Mouse (Mus musculus): ENCODE results near the gene Polr2b. TPM values are rescaled to one million over a fixed set of nuclear protein-coding genes. Genes with fewer than 3 reads are reported as not detected.

Gene Polr2b
- polyA plus RNA-seq, 1 experiment from 2014 or later, result 73.2 TPM

DNA sequence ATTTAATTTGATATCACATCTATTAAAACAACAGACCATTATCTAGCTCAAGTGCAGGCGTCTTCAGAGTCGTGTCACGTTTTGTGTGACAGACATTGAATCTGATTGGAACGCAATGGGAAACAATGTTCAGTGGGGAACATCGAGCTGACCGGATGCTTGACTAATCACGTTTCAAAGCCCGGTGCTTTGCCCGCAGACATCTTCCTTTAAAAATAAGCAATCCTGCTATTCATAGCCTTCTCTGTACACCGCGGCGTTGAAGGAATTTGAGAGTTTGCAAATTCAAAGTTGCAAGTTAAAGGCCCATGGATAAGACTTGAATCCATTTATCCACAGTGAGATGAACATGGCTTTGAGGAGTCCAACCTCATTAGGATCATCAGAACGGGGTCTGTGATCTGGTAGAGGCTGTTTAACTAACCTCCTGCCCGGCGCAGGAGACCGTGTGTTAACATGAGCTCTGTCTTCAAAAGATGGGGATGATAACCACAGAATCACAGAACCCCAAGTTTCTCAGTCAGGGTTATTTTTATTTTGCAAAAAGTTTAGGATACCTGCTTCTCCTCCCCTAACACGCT, 70.5 kb downstream of the Polr2b start:
- DNase-seq (no peak), ATAC-seq (ENCODE audit: insufficient read depth) (no peak)
- Histone ChIP-seq H3K36me3 (ENCODE audit: insufficient read depth) (no peaks in the 10 kb centered on the region), H3K4me1 (ENCODE audit: insufficient read depth) (peaks cover 7% of the 10 kb centered on the region), H3K4me3 (ENCODE audit: low read depth, low read length) (no peak overlapping the region), H3K27ac (ENCODE audit: low read depth) (no peak overlapping the region), H3K9me3 (ENCODE audit: low read depth, low read length) (no peaks in the 10 kb centered on the region), H3K27me3 (ENCODE audit: insufficient read depth, low read length) (no peaks in the 10 kb centered on the region), H3K4me2 (no peak overlapping the region), H3K9ac (no peak overlapping the region)
- TF ChIP-seq CTCF (IDR thresholded peaks at IDR 0.05; ENCODE audit: low read depth), result no peak
- WGBS, result 68% methylated on average over 17 of the region's 17 CpGs

DNA sequence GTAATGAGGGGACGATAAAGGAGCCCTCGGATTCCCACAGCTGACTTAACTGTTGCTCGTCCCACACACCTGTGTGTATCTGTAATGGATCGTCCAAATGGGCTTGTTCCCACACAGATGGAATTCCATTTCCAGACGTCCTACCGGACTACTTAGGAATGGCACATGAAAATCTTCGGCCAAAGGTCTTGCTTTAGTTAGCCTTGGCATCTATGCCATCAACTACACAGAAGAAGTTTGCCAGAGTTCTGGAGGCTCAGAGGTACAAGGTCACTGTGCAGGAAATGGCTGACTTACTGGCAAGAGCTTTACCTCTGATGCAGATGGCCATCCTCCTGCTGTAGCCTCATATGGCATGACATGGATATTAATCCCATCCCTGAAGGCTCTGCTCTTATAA, 71.3 kb downstream of the Polr2b start:
- Histone ChIP-seq H3K4me2 (no peak overlapping the region), H3K27ac (ENCODE audit: low read depth) (no peak overlapping the region), H3K27me3 (ENCODE audit: insufficient read depth, low read length) (no peaks in the 10 kb centered on the region), H3K4me1 (ENCODE audit: insufficient read depth) (peaks cover 7% of the 10 kb centered on the region), H3K9ac (no peak overlapping the region), H3K9me3 (ENCODE audit: low read depth, low read length) (no peaks in the 10 kb centered on the region), H3K36me3 (ENCODE audit: insufficient read depth) (no peaks in the 10 kb centered on the region), H3K4me3 (ENCODE audit: low read depth, low read length) (no peak overlapping the region)
- WGBS, result 83% methylated on average over 7 of the region's 7 CpGs
- TF ChIP-seq CTCF (IDR thresholded peaks at IDR 0.05; ENCODE audit: low read depth), result no peak
- ATAC-seq (ENCODE audit: insufficient read depth) (no peak), DNase-seq (no peak)

DNA sequence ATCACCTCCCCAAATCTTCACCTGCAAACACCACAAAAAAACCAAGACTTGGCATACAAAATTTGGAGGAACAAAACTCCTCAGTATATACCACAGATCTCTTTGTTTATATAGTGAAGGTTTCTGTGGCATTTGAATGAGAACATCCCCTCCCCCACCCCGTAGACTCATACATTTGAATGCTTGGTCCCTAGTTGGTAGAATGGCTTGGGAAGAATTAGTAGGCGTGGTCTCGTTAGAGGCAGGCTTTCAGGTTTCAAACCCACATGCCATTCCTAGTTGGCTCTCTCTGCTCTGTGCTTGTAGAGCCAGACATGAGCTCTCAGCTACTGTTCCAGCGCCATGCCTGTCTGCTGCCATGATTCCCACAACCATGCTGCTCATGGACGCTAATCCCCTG, 71.7 kb downstream of the Polr2b start:
- H3K27me3 ChIP-seq (ENCODE audit: insufficient read depth, low read length), result no peaks in the 10 kb centered on the region
- no peak for DNase-seq
- no peak for ATAC-seq (ENCODE audit: insufficient read depth)
- peaks cover 7% of the 10 kb centered on the region for H3K4me1 ChIP-seq (ENCODE audit: insufficient read depth)
- no peaks in the 10 kb centered on the region for H3K9me3 ChIP-seq (ENCODE audit: low read depth, low read length)
- H3K27ac ChIP-seq (ENCODE audit: low read depth), result no peak overlapping the region
- no peak overlapping the region for H3K4me2 ChIP-seq
- 82% methylated on average over 5 of the region's 5 CpGs for WGBS
- no peak for TF ChIP-seq CTCF (IDR thresholded peaks at IDR 0.05; ENCODE audit: low read depth)
- H3K4me3 ChIP-seq (ENCODE audit: low read depth, low read length), result no peak overlapping the region
- H3K36me3 ChIP-seq (ENCODE audit: insufficient read depth), result no peaks in the 10 kb centered on the region
- H3K9ac ChIP-seq, result no peak overlapping the region

DNA sequence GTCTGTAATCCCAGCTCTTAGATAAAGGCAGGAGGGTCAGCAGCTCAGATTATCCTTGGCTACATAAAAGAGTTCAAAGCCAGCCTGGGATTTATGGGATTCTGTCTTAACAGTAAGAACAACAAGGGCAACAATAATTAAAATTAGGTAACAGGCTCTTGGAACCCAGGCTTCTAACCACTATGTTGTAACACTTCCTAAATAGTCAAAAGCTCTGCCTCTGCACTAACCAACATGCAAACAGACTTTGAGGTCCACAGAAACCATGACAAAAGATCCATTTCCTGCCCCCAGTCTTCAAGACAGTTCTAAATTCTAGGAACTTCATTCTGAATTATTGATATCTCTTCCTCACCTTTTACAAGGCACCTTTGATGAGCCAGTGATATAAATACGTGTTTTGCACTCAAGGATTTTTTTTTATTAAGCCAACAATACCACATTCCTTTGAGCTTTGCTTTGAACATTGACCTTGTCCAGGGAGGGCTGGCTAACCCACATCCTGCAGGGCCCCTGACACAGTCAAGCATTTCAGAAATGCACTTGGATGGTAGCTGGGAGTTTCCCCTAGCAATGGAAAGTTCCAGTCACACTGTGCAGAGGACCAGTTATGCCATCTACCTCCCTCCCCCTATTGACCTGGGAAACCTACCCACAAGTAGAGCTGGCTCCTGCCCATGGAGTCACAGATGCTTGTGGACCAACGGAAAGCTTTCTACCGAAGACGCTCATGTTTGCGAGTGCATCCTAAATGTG, 74.0 kb downstream of the Polr2b start:
- no peak for TF ChIP-seq CTCF (IDR thresholded peaks at IDR 0.05; ENCODE audit: low read depth)
- peak; percentile 42; the same call in 1 of the 2 replicates for ATAC-seq (ENCODE audit: insufficient read depth)
- no peaks in the 10 kb centered on the region for H3K27me3 ChIP-seq (ENCODE audit: insufficient read depth, low read length)
- no peak overlapping the region for H3K4me2 ChIP-seq
- DNase-seq, result no peak
- no peaks in the 10 kb centered on the region for H3K36me3 ChIP-seq (ENCODE audit: insufficient read depth)
- no peak overlapping the region for H3K4me3 ChIP-seq (ENCODE audit: low read depth, low read length)
- H3K9ac ChIP-seq, result no peak overlapping the region
- 68% methylated on average over 5 of the region's 5 CpGs for WGBS
- no peak overlapping the region for H3K27ac ChIP-seq (ENCODE audit: low read depth)
- H3K9me3 ChIP-seq (ENCODE audit: low read depth, low read length), result no peaks in the 10 kb centered on the region
- H3K4me1 ChIP-seq (ENCODE audit: insufficient read depth), result peaks cover 7% of the 10 kb centered on the region

DNA sequence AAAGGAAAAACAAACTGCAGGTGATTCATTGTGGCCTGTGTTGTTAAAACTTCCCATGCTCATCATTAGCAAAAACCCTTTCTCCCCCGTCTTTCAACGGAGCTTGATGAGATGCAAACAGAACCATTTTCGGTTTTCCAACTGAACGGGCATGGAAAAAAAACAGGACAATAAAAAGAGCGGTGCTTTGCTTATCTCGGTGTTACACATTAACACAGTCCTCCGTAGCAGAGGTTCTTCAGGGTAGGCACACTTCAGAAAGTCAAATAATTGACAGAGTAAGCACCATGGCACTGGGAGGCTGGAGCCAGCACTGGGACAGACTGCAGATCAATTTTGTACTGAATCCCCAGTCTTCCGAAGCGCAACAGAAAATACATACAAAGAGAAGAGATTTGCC, 74.8 kb downstream of the Polr2b start:
- no peak for ATAC-seq (ENCODE audit: insufficient read depth)
- no peak for TF ChIP-seq CTCF (IDR thresholded peaks at IDR 0.05; ENCODE audit: low read depth)
- Histone ChIP-seq H3K9ac (no peak overlapping the region), H3K4me2 (peak overlapping the region; percentile 29; the same call in 1 of the 2 replicates), H3K4me3 (ENCODE audit: low read depth, low read length) (no peak overlapping the region), H3K4me1 (ENCODE audit: insufficient read depth) (peaks cover 7% of the 10 kb centered on the region), H3K36me3 (ENCODE audit: insufficient read depth) (no peaks in the 10 kb centered on the region), H3K9me3 (ENCODE audit: low read depth, low read length) (no peaks in the 10 kb centered on the region), H3K27ac (ENCODE audit: low read depth) (peak overlapping the region; percentile 27; the same call in 1 of the 2 replicates), H3K27me3 (ENCODE audit: insufficient read depth, low read length) (no peaks in the 10 kb centered on the region)
- DNase-seq, result no peak
- 64% methylated on average over 9 of the region's 9 CpGs for WGBS

DNA sequence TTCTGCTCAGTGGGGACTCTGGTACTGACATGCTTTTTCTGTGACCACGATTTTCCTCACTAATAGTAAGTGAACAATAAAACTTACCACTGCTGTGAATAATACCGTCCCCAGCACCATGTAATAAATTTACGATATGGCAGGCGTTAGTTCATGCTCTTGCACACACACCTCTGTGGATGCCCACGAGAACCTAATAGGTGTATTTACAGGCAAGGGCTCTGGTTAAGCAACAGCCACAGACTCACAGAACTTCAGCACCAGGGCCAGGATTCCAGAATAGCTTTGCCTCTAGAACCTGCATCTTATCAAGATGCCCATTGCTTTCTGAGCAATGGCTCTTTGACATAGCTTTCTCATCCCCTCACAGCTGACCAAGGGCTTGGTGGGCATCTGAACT, 75.3 kb downstream of the Polr2b start:
- Histone ChIP-seq H3K27ac (ENCODE audit: low read depth) (no peak overlapping the region), H3K27me3 (ENCODE audit: insufficient read depth, low read length) (no peaks in the 10 kb centered on the region), H3K36me3 (ENCODE audit: insufficient read depth) (no peaks in the 10 kb centered on the region), H3K4me3 (ENCODE audit: low read depth, low read length) (no peak overlapping the region), H3K9me3 (ENCODE audit: low read depth, low read length) (no peaks in the 10 kb centered on the region), H3K9ac (no peak overlapping the region), H3K4me2 (0 out of 2 replicates have a peak overlapping the region, but pooled peaks have one; percentile 29), H3K4me1 (ENCODE audit: insufficient read depth) (peaks cover 7% of the 10 kb centered on the region)
- 73% methylated on average over 5 of the region's 5 CpGs for WGBS
- TF ChIP-seq CTCF (IDR thresholded peaks at IDR 0.05; ENCODE audit: low read depth), result no peak
- DNase-seq (no peak), ATAC-seq (ENCODE audit: insufficient read depth) (no peak)

DNA sequence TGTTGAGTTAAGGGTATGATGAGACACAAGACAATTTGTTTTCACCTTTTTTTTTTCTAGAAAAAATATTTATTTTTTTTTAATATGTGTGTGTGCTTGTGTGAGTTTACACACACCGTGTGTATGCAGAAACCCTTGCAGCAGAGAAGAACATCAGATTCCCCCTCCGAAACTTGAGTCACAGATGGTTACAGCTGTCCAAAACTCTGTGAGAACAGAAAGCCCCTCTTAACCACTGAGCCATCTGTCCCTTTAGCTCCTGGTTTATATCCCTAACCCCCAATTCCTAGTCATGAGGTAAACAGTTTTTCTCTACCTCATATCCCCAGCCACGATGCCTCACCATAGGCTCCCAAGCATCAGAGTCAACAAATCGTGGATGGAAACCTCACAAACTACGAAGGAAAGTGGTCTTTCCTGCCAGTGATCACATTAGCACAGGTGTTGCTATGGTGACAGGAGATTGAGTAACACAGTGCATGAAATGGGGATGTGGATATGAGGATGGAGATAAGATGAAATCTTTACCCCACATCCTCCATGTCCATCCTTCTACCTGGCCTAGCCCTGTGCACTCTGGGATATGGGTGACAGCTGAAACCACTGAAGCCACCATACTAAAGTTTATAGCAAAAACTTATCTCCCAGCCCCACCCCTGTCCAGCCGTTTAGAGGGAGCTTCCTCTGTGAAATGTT, 76.1 kb downstream of the Polr2b start:
- H3K36me3 ChIP-seq (ENCODE audit: insufficient read depth), result no peaks in the 10 kb centered on the region
- 67% methylated on average over 6 of the region's 6 CpGs for WGBS
- peaks cover 7% of the 10 kb centered on the region for H3K4me1 ChIP-seq (ENCODE audit: insufficient read depth)
- no peak overlapping the region for H3K27ac ChIP-seq (ENCODE audit: low read depth)
- DNase-seq (no peak), ATAC-seq (ENCODE audit: insufficient read depth) (no peak)
- H3K4me2 ChIP-seq, result no peak overlapping the region
- H3K9ac ChIP-seq, result no peak overlapping the region
- no peaks in the 10 kb centered on the region for H3K9me3 ChIP-seq (ENCODE audit: low read depth, low read length)
- H3K4me3 ChIP-seq (ENCODE audit: low read depth, low read length), result no peak overlapping the region
- no peak for TF ChIP-seq CTCF (IDR thresholded peaks at IDR 0.05; ENCODE audit: low read depth)
- no peaks in the 10 kb centered on the region for H3K27me3 ChIP-seq (ENCODE audit: insufficient read depth, low read length)
